Mouse (Mus musculus): Measurements from ENCODE around the gene 4931440F15Rik.
A peak's percentile ranks its signal among the peaks of the same experiment; 100 is the strongest.

Gene 4931440F15Rik

DNA sequence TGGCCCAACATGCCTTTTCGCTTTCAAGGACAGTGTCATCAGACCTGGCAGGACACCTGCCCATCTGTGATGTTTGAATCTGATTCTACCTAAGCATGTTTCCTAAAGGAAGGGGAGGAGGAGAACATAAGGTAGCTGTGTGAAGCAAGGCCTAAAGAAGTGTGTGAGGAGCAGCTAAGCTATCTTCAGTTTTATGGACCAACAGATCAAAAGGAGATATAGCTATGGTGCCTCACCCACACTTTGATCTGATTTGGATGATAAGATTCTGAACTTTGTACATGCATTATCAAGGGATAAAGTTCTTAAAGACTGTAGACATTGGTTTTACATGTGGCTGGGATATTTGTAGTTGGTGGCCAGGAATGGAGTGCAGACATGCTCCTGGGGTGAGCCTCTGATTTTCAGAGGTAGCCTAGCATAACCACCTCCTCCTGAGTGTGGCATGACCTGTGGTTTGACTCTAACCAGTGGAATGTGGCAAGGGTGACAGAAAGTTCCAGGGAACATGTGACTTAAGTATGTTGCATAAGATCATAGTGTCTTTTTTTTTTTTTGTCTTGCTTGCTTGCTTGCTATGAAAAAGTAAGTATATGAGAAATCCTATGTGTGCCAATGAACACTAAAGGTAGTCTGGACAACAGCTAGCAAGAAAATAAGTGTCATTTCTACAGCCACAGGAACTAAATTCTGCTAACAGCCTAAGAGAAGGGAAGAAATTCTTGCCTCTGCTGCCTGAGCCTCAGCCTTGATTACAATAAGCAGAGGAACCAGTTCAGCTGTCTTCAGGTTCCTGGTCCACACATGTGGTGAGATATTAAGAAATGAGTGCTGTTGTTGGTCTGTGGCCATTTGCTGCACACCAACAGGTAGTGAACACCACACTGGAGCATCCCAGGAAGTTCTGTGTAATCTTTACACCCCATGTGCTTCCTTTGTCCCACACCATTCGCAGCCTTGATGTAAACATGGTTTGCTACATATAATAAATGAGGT lies 23.7 kb downstream of the 4931440F15Rik start:
- DNase-seq = no peak

DNA sequence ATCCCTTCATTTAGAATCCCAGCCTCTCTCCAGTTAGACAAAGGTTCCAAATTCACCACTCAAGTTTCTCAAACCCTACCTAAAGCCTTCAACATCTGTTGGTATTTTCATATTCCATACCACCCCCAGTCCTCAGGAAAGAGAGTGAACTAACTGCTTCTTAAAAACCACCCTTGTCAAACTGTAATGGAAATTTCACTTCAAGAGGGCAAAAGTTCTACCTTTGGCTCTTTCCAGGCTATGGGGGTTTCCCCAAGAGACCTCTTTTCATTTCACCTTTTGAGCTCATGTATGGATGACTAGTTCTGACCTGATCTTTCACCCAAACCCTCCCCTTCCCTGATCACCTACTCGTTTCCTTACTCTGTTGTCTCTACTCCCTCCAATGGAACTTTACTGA lies 25.6 kb downstream of the 4931440F15Rik start:
- no peak for DNase-seq

- no peak for DNase-seq
Observed at GRCm38 (mm10) chr11:29795106-29795505, 30.4 kb downstream of the 4931440F15Rik start.

- no peak for DNase-seq
Observed at GRCm38 (mm10) chr11:29794475-29794874, 31.0 kb downstream of the 4931440F15Rik start.

GRCm38 (mm10) chr11:29790796-29791195 lies 34.7 kb downstream of the 4931440F15Rik start:
- no peak for DNase-seq

- DNase-seq = no peak
Observed at GRCm38 (mm10) chr11:29788921-29789638, 36.4 kb downstream of the 4931440F15Rik start.

GRCm38 (mm10) chr11:29788499-29788898 lies 37.0 kb downstream of the 4931440F15Rik start:
- no peak for DNase-seq

DNA sequence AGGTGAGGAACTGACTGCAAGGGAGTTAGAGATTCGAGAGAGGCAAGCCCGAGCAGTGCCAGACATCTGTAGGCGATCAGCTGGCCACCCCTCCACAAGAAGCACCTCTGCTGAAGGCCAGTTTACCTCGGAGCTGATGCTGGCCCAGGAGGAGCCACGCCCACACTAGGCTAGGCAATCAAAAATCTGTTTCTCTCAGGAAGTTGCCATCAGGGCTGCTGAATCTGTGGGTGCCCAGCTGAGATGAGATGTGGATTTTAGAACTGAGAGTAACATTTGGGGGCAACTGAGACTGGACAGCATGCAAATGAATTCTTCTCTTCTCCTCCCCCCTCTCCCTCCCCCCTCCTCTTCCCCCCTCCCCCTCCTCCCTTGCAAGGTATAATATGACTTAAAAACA lies 38.0 kb downstream of the 4931440F15Rik start:
- peak; percentile 7 for DNase-seq

DNA sequence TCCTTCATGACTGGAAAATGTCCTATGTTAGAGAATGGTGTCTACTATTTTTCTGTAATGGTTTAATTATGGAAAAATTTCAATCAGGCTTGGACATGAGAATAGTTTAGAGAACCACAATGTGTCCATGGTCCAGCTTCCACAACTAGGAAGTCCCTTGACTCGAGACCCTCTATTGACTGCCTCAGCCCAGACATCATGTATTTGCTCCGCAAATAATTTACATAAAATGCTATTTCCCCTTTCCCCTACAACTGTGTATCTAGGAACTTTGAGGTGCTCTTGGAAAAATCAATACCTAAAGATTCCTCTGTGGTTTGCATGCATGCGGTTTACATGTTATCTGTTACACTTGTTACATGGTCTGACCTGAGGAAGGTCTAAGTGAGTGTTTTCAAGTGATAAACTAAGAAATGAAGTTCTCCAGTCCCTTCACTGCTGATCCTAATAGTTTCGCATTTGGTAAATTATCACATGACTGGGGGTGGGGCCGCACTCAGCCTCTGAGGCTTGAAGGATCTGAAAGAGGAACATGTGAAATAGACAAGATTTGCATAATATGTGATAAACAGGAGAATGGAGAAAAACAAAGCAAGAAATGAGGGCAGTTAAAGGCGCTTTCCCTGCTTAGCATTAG lies 38.8 kb downstream of the 4931440F15Rik start:
- DNase-seq = peak; percentile 9

GRCm38 (mm10) chr11:29779409-29780026 lies 46.0 kb downstream of the 4931440F15Rik start:
- no peak for DNase-seq

- no peak for DNase-seq
Observed at GRCm38 (mm10) chr11:29778936-29779335, 46.5 kb downstream of the 4931440F15Rik start.

DNA sequence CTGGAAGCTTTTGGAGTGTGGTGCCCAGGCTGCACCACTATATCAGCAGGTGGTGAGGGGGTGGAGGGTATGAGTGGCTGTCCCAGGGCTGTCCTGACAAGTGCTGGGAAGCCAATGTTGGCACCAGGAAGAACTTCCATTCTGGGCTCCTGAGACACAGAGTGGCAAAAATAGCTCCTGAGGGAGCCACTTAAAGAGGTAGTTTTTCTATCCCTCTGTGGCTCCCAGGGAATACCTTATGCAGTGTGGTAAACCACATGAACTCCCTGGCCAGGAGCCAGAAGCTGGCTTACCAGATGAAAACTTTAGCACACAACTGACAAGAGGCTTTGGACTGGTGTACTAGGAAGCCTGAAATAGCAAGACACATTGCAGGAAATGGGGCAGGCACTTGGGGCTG lies 47.5 kb downstream of the 4931440F15Rik start:
- DNase-seq = peak; percentile 43

DNA sequence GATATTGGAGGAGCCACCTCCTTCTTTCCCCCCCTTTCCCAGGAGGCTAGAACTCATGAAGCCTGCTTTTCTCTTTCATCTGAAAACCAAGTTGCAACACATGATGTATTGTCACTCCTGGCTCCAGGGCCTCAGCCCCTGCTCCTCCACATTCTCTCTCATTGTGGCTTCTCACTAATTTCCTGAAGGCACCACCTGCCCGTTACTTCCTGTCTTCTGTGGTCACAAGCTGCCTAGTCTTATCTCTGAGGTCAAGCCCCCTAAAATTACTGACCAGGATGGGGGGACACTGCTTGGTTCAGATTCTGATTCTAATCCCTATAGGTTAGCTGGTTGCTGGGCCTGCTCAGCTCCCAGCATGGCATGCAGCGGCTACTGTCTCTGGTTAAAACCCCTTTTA lies 50.7 kb downstream of the 4931440F15Rik start:
- no peak for DNase-seq

DNA sequence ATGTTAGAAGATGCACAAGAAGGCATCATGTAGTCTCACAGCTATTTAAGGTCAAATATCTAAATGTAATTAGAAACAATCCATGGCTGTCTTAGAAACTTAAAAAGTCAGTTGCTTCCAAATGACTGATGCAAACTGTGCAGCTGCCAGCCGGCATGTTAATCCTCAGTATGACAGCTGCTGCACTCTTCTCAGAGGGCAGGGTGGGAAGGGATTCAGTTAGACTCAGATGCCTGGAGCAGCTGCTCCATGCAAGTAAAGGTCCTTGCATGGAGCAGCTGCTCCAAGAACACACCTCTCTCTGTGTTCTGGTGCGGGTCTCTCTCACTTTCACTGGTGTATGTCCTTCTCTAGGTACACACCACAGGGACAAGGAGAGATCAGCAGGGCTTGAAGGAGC lies 51.2 kb downstream of the 4931440F15Rik start:
- DNase-seq = no peak
